Mouse (Mus musculus) limb, embryonic 12.5 days (tissue): Measurements from ENCODE around the gene Uaca. TPM values are rescaled to one million over a fixed set of nuclear protein-coding genes. Genes with fewer than 3 reads are reported as not detected.

ENCODE experiments used
- ATAC-seq: fragments of 200-750 bp; cut with Nextera tagmentation; 2 replicates; pipeline ENCODE4 v1.8.0; 2017; ENCODE audit warnings: low read depth, moderate TSS enrichment; ENCODE audit not compliant: insufficient number of reproducible peaks, insufficient read depth, low FRiP score, low TSS enrichment
- H3K27ac ChIP-seq: fragments of 300-500 bp; sonication (generic); 2 replicates; pipeline ENCODE4 v1.5.1; 2016; ENCODE audit warnings: mild to moderate bottlenecking, moderate library complexity
- H3K27me3 ChIP-seq: fragments of 300-500 bp; sonication (generic); 2 replicates; pipeline ENCODE4 v1.6.1; 2016; ENCODE audit warnings: mild to moderate bottlenecking, moderate library complexity
- H3K36me3 ChIP-seq: fragments of 300-500 bp; sonication (generic); 2 replicates; pipeline ENCODE4 v1.6.1; 2016; ENCODE audit warnings: mild to moderate bottlenecking, moderate library complexity
- H3K4me1 ChIP-seq: fragments of 300-500 bp; sonication (generic); replicated peaks from 2 replicates; pipeline ENCODE4 v1.6.1; 2016
- H3K4me2 ChIP-seq: fragments of 300-500 bp; sonication (generic); 2 replicates; pipeline ENCODE4 v1.6.1; 2016; ENCODE audit warnings: mild to moderate bottlenecking, moderate library complexity
- H3K4me3 ChIP-seq: fragments of 300-500 bp; sonication (generic); replicated peaks from 2 replicates; pipeline ENCODE4 v1.5.1; 2016; ENCODE audit warnings: mild to moderate bottlenecking
- H3K9ac ChIP-seq: fragments of 300-500 bp; sonication (generic); replicated peaks from 2 replicates; pipeline ENCODE4 v1.6.1; 2016; ENCODE audit warnings: mild to moderate bottlenecking, moderate library complexity
- H3K9me3 ChIP-seq: fragments of 300-500 bp; sonication (generic); 2 replicates; pipeline ENCODE4 v1.6.1; 2016; ENCODE audit warnings: mild to moderate bottlenecking, moderate library complexity
- WGBS: fragments of 180-500 bp; shearing (Covaris S2); methylation state at CpG from one replicate; pipeline ENCODE4 v1.1.7; 2016; 5-methylcytosine and 5-hydroxymethylcytosine counted together
- polyA plus RNA-seq: library from polyadenylated mRNA; unstranded; fragments of >200 nt; fragmentation: Nextera tagmentation; extraction: Ambion mirVana; gene quantifications from 2 replicates; pipeline ENCODE4 v1.2.1, GENCODE M21; 2016

Uaca gene
- polyA plus RNA-seq, 1 experiment from 2014 or later, result 28.0 TPM

GRCm38 (mm10) chr9:60861030-60861429 is 66.7 kb downstream of the Uaca start:
- H3K9me3 ChIP-seq, result no peaks in the 10 kb centered on the region
- H3K36me3 ChIP-seq, result peaks cover 43% of the 10 kb centered on the region
- 94% methylated on average over 5 of the region's 5 CpGs for WGBS

GRCm38 (mm10) chr9:60864664-60865063 is 70.3 kb downstream of the Uaca start:
- no peaks in the 10 kb centered on the region for H3K27me3 ChIP-seq
- no peaks in the 10 kb centered on the region for H3K9me3 ChIP-seq
- WGBS, result 91% methylated on average over 9 of the region's 9 CpGs
- no peaks in the 10 kb centered on the region for H3K4me1 ChIP-seq
- no peak overlapping the region for H3K4me3 ChIP-seq
- H3K27ac ChIP-seq, result no peak overlapping the region
- no peak for ATAC-seq
- no peak overlapping the region for H3K4me2 ChIP-seq
- peaks cover 49% of the 10 kb centered on the region for H3K36me3 ChIP-seq
- no peak overlapping the region for H3K9ac ChIP-seq

More at GRCm38 (mm10) chr9:60861030-60861429, 66.7 kb downstream of the Uaca start:
- H3K9ac ChIP-seq, result no peak overlapping the region
- peaks cover 8% of the 10 kb centered on the region; the same call in 1 of the 2 replicates for H3K4me1 ChIP-seq
- H3K27me3 ChIP-seq, result no peaks in the 10 kb centered on the region
- ATAC-seq, result no peak
- no peak overlapping the region for H3K4me2 ChIP-seq
- no peak overlapping the region for H3K27ac ChIP-seq
- no peak overlapping the region for H3K4me3 ChIP-seq

GRCm38 (mm10) chr9:60865866-60866265 is 71.5 kb downstream of the Uaca start:
- no peak for ATAC-seq
- H3K4me2 ChIP-seq, result no peak overlapping the region
- no peak overlapping the region for H3K27ac ChIP-seq

GRCm38 (mm10) chr9:60870451-60870850 is 76.1 kb downstream of the Uaca start:
- Histone ChIP-seq H3K9ac (no peak overlapping the region), H3K27me3 (no peaks in the 10 kb centered on the region), H3K36me3 (peaks cover 41% of the 10 kb centered on the region), H3K4me2 (no peak overlapping the region), H3K9me3 (no peaks in the 10 kb centered on the region), H3K4me1 (no peaks in the 10 kb centered on the region), H3K27ac (no peak overlapping the region), H3K4me3 (no peak overlapping the region)
- 90% methylated on average over 18 of the region's 18 CpGs for WGBS
- no peak for ATAC-seq

More at GRCm38 (mm10) chr9:60865866-60866265, 71.5 kb downstream of the Uaca start:
- Histone ChIP-seq H3K4me3 (no peak overlapping the region), H3K27me3 (no peaks in the 10 kb centered on the region), H3K9me3 (no peaks in the 10 kb centered on the region), H3K4me1 (no peaks in the 10 kb centered on the region), H3K9ac (no peak overlapping the region), H3K36me3 (peaks cover 50% of the 10 kb centered on the region)
- 51% methylated on average over 4 of the region's 4 CpGs for WGBS

DNA sequence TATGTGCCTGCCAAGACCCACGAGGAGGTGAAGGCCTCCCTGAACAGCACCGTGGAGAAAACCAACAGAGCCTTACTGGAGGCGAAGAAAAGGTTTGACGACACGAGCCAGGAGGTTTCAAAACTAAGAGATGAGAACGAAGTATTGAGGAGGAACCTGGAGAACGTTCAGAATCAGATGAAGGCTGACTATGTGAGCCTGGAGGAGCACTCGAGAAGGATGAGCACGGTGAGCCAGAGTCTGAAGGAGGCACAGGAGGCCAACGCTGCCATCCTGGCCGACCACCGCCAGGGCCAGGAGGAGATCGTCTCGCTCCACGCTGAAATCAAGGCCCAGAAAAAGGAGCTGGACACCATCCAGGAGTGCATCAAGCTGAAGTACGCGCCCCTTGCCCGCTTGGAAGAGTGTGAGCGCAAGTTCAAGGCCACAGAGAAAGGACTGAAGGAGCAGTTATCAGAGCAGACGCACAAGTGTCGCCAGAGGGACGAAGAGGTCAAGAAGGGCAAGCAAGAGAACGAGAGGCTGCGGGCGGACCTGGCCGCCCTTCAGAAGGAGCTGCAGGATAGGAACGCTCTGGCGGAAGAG is 76.7 kb downstream of the Uaca start:
- peaks cover 47% of the 10 kb centered on the region for H3K36me3 ChIP-seq
- ATAC-seq, result no peak
- H3K4me2 ChIP-seq, result no peak overlapping the region
- 93% methylated on average over 28 of the region's 28 CpGs for WGBS
- no peak overlapping the region for H3K9ac ChIP-seq
- H3K27ac ChIP-seq, result no peak overlapping the region
- H3K4me1 ChIP-seq, result no peaks in the 10 kb centered on the region
- no peak overlapping the region for H3K4me3 ChIP-seq
- no peaks in the 10 kb centered on the region for H3K9me3 ChIP-seq
- H3K27me3 ChIP-seq, result no peaks in the 10 kb centered on the region

DNA sequence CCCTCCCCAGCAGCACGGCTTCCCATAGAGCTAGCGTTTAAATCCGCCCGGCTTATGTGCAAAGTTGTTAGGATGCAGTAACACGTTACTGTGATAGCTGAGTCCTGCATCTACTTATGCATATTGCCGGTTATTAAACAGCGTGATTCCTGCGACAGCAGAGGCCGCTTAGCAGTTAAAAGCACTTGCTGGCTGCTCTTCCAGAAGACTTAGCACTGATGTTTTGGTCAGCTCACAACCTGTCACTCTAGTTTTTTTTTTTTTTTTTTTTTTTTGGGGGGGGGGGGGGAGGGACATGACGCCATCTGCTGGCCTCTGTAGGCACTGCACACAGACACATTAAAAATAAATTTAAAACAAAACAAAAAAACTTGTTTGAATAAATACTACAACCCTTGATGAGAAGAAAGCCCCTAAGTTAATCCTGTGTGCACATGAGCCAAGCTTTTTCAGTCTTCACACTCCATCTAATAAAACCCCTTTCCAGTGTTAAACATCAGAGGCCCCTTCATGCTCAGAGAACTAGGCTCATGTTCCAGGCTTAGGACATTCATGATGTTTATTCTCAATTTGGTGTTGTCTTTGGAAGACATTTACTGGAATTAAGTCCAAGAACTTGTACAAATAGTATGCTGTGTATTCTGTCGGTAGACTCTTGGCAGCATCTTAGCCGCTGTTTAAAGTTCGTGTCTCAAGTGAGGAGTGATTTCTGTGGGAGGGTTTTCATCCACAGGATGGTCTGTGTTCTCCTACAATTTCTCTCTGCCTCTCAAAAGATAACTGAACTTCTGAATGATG is 79.1 kb downstream of the Uaca start:
- no peak overlapping the region for H3K4me2 ChIP-seq
- ATAC-seq, result no peak
- no peaks in the 10 kb centered on the region for H3K4me1 ChIP-seq
- H3K27ac ChIP-seq, result no peak overlapping the region
- no peaks in the 10 kb centered on the region for H3K9me3 ChIP-seq
- peaks cover 55% of the 10 kb centered on the region for H3K36me3 ChIP-seq
- WGBS, result 73% methylated on average over 13 of the region's 13 CpGs
- H3K27me3 ChIP-seq, result no peaks in the 10 kb centered on the region
- no peak overlapping the region for H3K9ac ChIP-seq
- H3K4me3 ChIP-seq, result no peak overlapping the region

- Histone ChIP-seq H3K27ac (no peak overlapping the region), H3K9me3 (no peaks in the 10 kb centered on the region), H3K9ac (no peak overlapping the region), H3K27me3 (no peaks in the 10 kb centered on the region), H3K36me3 (peaks cover 55% of the 10 kb centered on the region), H3K4me2 (no peak overlapping the region), H3K4me3 (no peak overlapping the region), H3K4me1 (no peaks in the 10 kb centered on the region)
- no peak for ATAC-seq
- WGBS, result 93% methylated on average over 8 of the region's 8 CpGs
These were observed 79.7 kb downstream of the Uaca start for GRCm38 (mm10) chr9:60874055-60874392.

DNA sequence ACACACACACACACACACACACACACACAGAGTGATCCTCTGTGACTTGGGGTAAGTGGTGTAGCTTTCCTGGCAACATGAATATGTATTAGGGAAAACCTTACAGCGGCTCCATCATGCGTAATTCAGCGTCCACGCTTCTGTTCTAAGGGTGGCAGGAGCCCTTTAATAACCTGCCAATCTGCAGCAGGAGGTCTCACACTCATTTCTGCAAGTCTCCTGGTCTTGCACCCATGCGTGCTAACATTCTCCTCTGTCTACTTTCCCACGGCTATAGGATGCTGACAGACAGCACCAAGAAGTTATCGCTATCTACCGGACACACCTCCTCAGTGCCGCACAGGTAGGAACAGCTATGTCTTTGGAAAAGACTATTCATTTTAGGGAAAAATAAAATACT is 81.7 kb downstream of the Uaca start:
- no peak overlapping the region for H3K4me3 ChIP-seq
- H3K9me3 ChIP-seq, result no peaks in the 10 kb centered on the region
- no peak overlapping the region for H3K4me2 ChIP-seq
- H3K36me3 ChIP-seq, result peaks cover 45% of the 10 kb centered on the region
- 94% methylated on average over 9 of the region's 9 CpGs for WGBS
- no peaks in the 10 kb centered on the region for H3K27me3 ChIP-seq
- H3K9ac ChIP-seq, result no peak overlapping the region
- no peak overlapping the region for H3K27ac ChIP-seq
- ATAC-seq, result no peak
- H3K4me1 ChIP-seq, result no peaks in the 10 kb centered on the region

- Histone ChIP-seq H3K36me3 (peaks cover 40% of the 10 kb centered on the region), H3K4me1 (no peaks in the 10 kb centered on the region), H3K9me3 (no peaks in the 10 kb centered on the region), H3K27ac (no peak overlapping the region), H3K4me2 (no peak overlapping the region), H3K27me3 (no peaks in the 10 kb centered on the region), H3K4me3 (no peak overlapping the region), H3K9ac (no peak overlapping the region)
- ATAC-seq, result no peak
- WGBS, result 76% methylated on average over 8 of the region's 8 CpGs
These were observed 82.2 kb downstream of the Uaca start for GRCm38 (mm10) chr9:60876531-60876930.

DNA sequence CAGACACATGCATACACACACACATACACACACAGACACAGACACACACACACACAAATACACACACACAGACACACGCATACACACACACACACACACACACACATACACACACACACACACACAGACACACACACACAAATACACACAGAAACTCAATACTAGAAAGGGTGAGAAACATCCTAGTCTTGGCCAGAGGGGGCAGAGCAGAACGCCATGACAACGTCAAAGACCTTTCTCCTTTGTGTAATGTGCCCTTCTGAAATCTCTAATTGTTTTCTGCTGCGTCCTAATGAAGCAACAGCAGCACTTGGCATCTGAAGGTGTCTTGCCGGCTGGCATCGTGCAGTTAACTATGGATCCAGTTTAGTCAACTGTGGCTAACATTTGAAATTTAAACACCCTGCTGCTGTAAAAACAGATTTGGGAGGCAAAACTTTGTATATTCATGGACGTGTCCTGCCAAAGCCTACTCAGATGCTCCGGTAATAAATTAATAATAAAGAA is 83.8 kb downstream of the Uaca start:
- no peak for ATAC-seq
- Histone ChIP-seq H3K4me1 (no peaks in the 10 kb centered on the region), H3K4me2 (no peak overlapping the region), H3K27ac (no peak overlapping the region), H3K36me3 (peaks cover 36% of the 10 kb centered on the region; the same call in 1 of the 2 replicates), H3K9ac (no peak overlapping the region), H3K9me3 (0 out of 2 replicates have a peak, but pooled peaks cover 4% of the 10 kb centered on the region), H3K27me3 (no peaks in the 10 kb centered on the region), H3K4me3 (no peak overlapping the region)
- 79% methylated on average over 8 of the region's 8 CpGs for WGBS

DNA sequence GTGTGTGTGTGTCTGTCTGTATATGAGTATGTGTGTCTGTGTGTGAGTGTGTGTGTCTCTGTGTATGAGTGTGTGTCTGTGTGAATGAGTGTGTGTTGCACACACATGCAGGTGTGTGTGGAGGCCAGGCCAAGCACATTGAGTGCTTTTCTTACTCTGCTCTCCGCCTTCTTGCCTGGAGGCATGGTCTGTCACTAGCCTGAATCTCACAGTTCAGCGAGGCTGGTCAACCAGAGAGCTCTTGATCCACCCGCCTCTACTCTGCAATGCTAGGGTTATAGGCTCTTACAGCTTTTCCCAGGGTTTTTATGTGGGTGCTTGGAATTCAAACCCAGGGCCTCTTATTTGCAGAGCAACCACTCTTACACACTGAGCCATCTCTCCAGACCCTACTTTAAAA is 84.3 kb downstream of the Uaca start:
- Histone ChIP-seq H3K4me2 (no peak overlapping the region), H3K36me3 (peaks cover 36% of the 10 kb centered on the region; the same call in 1 of the 2 replicates), H3K4me1 (no peaks in the 10 kb centered on the region), H3K27me3 (no peaks in the 10 kb centered on the region), H3K27ac (no peak overlapping the region), H3K9ac (no peak overlapping the region), H3K9me3 (0 out of 2 replicates have a peak, but pooled peaks cover 4% of the 10 kb centered on the region), H3K4me3 (no peak overlapping the region)
- no peak for ATAC-seq
- WGBS, result 65% methylated on average over 3 of the region's 3 CpGs
